Mouse (Mus musculus) adrenal gland, adult 18-20 months (tissue): ENCODE results near the gene Ntpcr. TPM values are rescaled to one million over a fixed set of nuclear protein-coding genes. Genes with fewer than 3 reads are reported as not detected.

Experiments
- DNase-seq, 2 experiments: peaks; one replicate each; pipeline ENCODE4 v3.0.0; 2021 to 2022; ENCODE audit warnings: low spot score in 2 of 2
- total RNA-seq, 2 experiments: library from RNA; stranded (reverse); gene quantifications; 1 replicate in 1 of 2; 2 replicates in 1 of 2; pipeline ENCODE4 v1.2.3; 2021

The Ntpcr gene
- total RNA-seq, 2 experiments from 2014 or later: 15.4 to 20.7 TPM

GRCm38 (mm10) chr8:125725037-125725820 is 4.5 kb upstream of the Ntpcr start:
- DNase-seq: no peak

GRCm38 (mm10) chr8:125726143-125726542 is 3.6 kb upstream of the Ntpcr start:
- DNase-seq: no peak

- no peak for DNase-seq
Measured at GRCm38 (mm10) chr8:125726986-125727385, 2.8 kb upstream of the Ntpcr start.

GRCm38 (mm10) chr8:125727797-125728196 is 2.0 kb upstream of the Ntpcr start:
- no peak for DNase-seq

GRCm38 (mm10) chr8:125733964-125734956 is 4.5 kb downstream of the Ntpcr start:
- peak; percentile 91 to 92 for DNase-seq

- no peak for DNase-seq
Measured at GRCm38 (mm10) chr8:125738956-125739355, 9.2 kb downstream of the Ntpcr start.

GRCm38 (mm10) chr8:125740655-125741054 is 10.9 kb downstream of the Ntpcr start:
- no peak for DNase-seq

- DNase-seq: no peak
Measured at GRCm38 (mm10) chr8:125741377-125741776, 11.6 kb downstream of the Ntpcr start.

- DNase-seq: no peak
Measured at GRCm38 (mm10) chr8:125741855-125742254, 12.1 kb downstream of the Ntpcr start.

GRCm38 (mm10) chr8:125742406-125742805 is 12.6 kb downstream of the Ntpcr start:
- DNase-seq: no peak

- no peak for DNase-seq
Measured at GRCm38 (mm10) chr8:125744914-125745576, 15.3 kb downstream of the Ntpcr start.

GRCm38 (mm10) chr8:125747390-125747789 is 17.6 kb downstream of the Ntpcr start:
- no peak for DNase-seq

GRCm38 (mm10) chr8:125750846-125751245 is 21.1 kb downstream of the Ntpcr start:
- no peak for DNase-seq

- DNase-seq: no peak
Measured at GRCm38 (mm10) chr8:125755896-125756295, 26.1 kb downstream of the Ntpcr start.

- no peak for DNase-seq
Measured at GRCm38 (mm10) chr8:125756391-125757105, 26.8 kb downstream of the Ntpcr start.

GRCm38 (mm10) chr8:125757106-125757496 is 27.3 kb downstream of the Ntpcr start:
- DNase-seq: no peak

- DNase-seq: peak in 1 of 2 experiments; percentile 54
Measured at GRCm38 (mm10) chr8:125759022-125759421, 29.3 kb downstream of the Ntpcr start.

GRCm38 (mm10) chr8:125763066-125763786 is 33.5 kb downstream of the Ntpcr start:
- no peak for DNase-seq

GRCm38 (mm10) chr8:125768079-125768478 is 38.3 kb downstream of the Ntpcr start:
- DNase-seq: no peak

GRCm38 (mm10) chr8:125772300-125772699 is 42.5 kb downstream of the Ntpcr start:
- DNase-seq: no peak
